Mouse (Mus musculus) midbrain, embryonic 14.5 days (tissue): ENCODE measurements around the gene Nsd2. TPM values are rescaled to one million over a fixed set of nuclear protein-coding genes. Genes with fewer than 3 reads are reported as not detected.

Experiments used
- microRNA-seq: library from miRNA; unstranded; fragments of <30 nt; microRNA quantifications from one replicate; pipeline ENCODE4, GENCODE M21; 2016
- polyA plus RNA-seq: library from polyadenylated mRNA; unstranded; fragments of >200 nt; fragmentation: Nextera tagmentation; extraction: Ambion mirVana; gene quantifications from 2 replicates; pipeline ENCODE4 v1.2.1, GENCODE M21; 2014

The Nsd2 gene
- polyA plus RNA-seq, 1 experiment from 2014 or later, result 119 TPM

Small RNA genes within 50 kb of the gene (microRNA-seq; reads per million reads assigned to microRNA genes)
- not detected for gene Mir7024

Other genes with a start within 250 kb of the Nsd2 start
- gene Fam53a, start 191.1 kb upstream of the Nsd2 start, polyA plus RNA-seq, result 31.4 and 35.4 TPM in 2 replicates
- 0.65 and 0.83 TPM in 2 replicates for gene Gm9903, start 190.8 kb upstream of the Nsd2 start, polyA plus RNA-seq
- gene Slbp, start 168.2 kb upstream of the Nsd2 start, polyA plus RNA-seq, result 112 and 134 TPM in 2 replicates
- 25.5 and 45.9 TPM in 2 replicates for gene Tacc3, start 162.6 kb upstream of the Nsd2 start, polyA plus RNA-seq
- gene Tmem129, start 162.3 kb upstream of the Nsd2 start, polyA plus RNA-seq, result 29.4 and 31.1 TPM in 2 replicates
- 20.9 and 21.3 TPM in 2 replicates for gene Fgfr3, start 99.1 kb upstream of the Nsd2 start, polyA plus RNA-seq
- 64.4 and 70.3 TPM in 2 replicates for gene Letm1, start 37.9 kb upstream of the Nsd2 start, polyA plus RNA-seq
- gene Nelfa, start 115.7 kb downstream of the Nsd2 start, polyA plus RNA-seq, result 37.6 and 41.4 TPM in 2 replicates
- 456 and 786 TPM in 2 replicates for gene Gm1673, start 162.7 kb downstream of the Nsd2 start, polyA plus RNA-seq
- gene Nat8l, start 175.3 kb downstream of the Nsd2 start, polyA plus RNA-seq, result 3.2 and 4.8 TPM in 2 replicates